Mouse (Mus musculus): ENCODE data around the gene Per2. TPM values are rescaled to one million over a fixed set of nuclear protein-coding genes. Genes with fewer than 3 reads are reported as not detected.

Gene Per2
- total RNA-seq (2012; rRNA removed) (4.2 and 4.7 TPM in 2 replicates), total RNA-seq (2014; rRNA removed) (2.7 and 2.8 TPM in 2 replicates), polyA plus RNA-seq (2012; ENCODE audit: insufficient read length, low read depth) (5.2 and 5.8 TPM in 2 replicates)

DNA sequence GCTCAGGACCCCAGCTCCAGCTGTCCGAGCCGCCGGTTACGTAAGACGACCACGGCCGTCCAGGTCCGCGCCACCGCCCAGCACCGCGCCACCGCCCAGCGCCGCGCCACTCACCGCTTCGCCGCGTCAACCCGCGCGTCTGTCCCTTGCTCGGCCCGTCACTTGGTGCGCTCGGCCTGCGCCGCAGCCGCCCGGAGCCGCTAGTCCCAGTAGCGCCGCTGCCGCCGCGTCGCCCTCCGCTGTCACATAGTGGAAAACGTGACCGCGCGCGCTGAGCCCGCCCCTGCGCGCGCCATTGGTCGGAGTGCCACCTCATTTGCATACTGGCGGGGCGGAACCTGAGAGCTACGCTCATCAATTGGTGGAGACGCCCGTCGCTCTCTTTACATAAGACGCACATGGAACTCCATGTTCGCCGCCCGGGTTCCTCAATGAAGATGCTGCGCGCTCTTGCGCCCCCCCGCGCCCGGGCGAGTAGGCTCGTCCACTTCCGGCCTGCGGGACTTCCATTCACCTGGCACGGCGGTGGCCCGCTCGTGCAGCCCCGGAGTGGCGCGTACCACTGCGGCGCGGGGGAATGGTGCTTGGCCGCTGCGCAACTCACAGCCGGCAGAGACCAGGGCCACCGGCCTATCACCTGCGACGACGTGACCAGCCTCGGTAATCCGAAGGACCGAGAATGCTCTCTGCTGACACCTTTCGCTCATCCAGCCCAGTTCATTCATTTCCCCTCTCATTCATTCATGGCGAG is at the start of gene Per2:
TSS of gene Per2 (minus strand) at position 266 of the 751 bp plus-strand sequence.
- Histone ChIP-seq H3K27me3 (replicated peaks) (no peaks in the 10 kb centered on the region), H3K36me3 (replicated peaks in 1 of 2; ENCODE audit: control insufficient read depth in 1 of 2, insufficient read depth in 1 of 2, low read length in 1 of 2) (peaks cover 0 to 13% of the 10 kb centered on the region in 2 experiments), H3K79me2 (replicated peaks; ENCODE audit: control insufficient read depth, extremely low read depth, insufficient read depth, poor library complexity, severe bottlenecking) (peaks cover 3% of the 10 kb centered on the region; the same call in 1 of the 2 replicates), H3K4me2 (ENCODE audit: insufficient read depth, low read depth, poor library complexity, severe bottlenecking) (peak within 1 kb of the TSS; percentile 58), H3K4me1 (ENCODE audit: control insufficient read depth in 1 of 2, insufficient read depth in 2 of 2) (peaks cover 6 to 38% of the 10 kb centered on the region in 2 experiments; a peak in 3 of 4 replicates), H3K27ac (ENCODE audit: insufficient read depth, low read depth) (no peak within 1 kb of the TSS), H3K9me3 (replicated peaks; ENCODE audit: low read length) (no peaks in the 10 kb centered on the region), H3K4me3 (replicated peaks in 1 of 3; ENCODE audit: low read depth in 2 of 3, low read length in 2 of 3, poor library complexity in 1 of 3) (peak within 1 kb of the TSS; percentile 61 to 87 (median 76)), H3K9ac (ENCODE audit: insufficient read depth, low read depth) (peak within 1 kb of the TSS; percentile 53)
- TF ChIP-seq CHD1 (IDR thresholded peaks at IDR 0.05; ENCODE audit: low read depth, low read length) (peak; percentile 98), MEF2A (IDR thresholded peaks at IDR 0.05; ENCODE audit: borderline replicate concordance, low read depth, low read length) (0 out of 2 replicates have a peak, but pooled peaks have one; percentile 10), USF2 (conservative IDR thresholded peaks at IDR 0.05; ENCODE audit: low read depth, low read length) (no peak), CHD2 (IDR thresholded peaks at IDR 0.05; ENCODE audit: low read length) (peak; percentile 89), ELF1 (IDR thresholded peaks at IDR 0.05; ENCODE audit: low read depth, low read length) (peak; percentile 89), MAZ (IDR thresholded peaks at IDR 0.05; ENCODE audit: low read depth, low read length) (no peak), RAD21 (IDR thresholded peaks at IDR 0.05; ENCODE audit: low read depth, low read length) (peak; percentile 22), PAX5 (IDR thresholded peaks at IDR 0.05; ENCODE audit: low read length) (no peak), UBTF (IDR thresholded peaks at IDR 0.05; ENCODE audit: low read depth, low read length) (peak; percentile 89), E2F4 (IDR thresholded peaks at IDR 0.05; ENCODE audit: insufficient replicate concordance, low read depth, low read length) (no peak), NRF1 (IDR thresholded peaks at IDR 0.05; ENCODE audit: low read depth, low read length) (peak; percentile 71), USF1 (IDR thresholded peaks at IDR 0.05; ENCODE audit: low read depth, low read length) (no peak; the same call in 1 of the 2 replicates), ETS1 (conservative IDR thresholded peaks at IDR 0.05; ENCODE audit: low read depth, low read length) (0 out of 2 replicates have a peak, but pooled peaks have one; percentile 21), MYC (IDR thresholded peaks at IDR 0.05; ENCODE audit: low read depth, low read length) (peak; percentile 93), MAX (IDR thresholded peaks at IDR 0.05; ENCODE audit: low read length) (peak; percentile 98), POLR2A (IDR thresholded peaks at IDR 0.05; ENCODE audit: low read depth, low read length) (peak; percentile 62), MXI1 (IDR thresholded peaks at IDR 0.05; ENCODE audit: low read depth, low read length) (peak; percentile 93), KAT2A (IDR thresholded peaks at IDR 0.05; ENCODE audit: insufficient replicate concordance, low read length) (0 out of 2 replicates have a peak, but pooled peaks have one; percentile 23), GABPA (IDR thresholded peaks at IDR 0.05; ENCODE audit: insufficient replicate concordance, low read depth, low read length) (no peak), SIN3A (IDR thresholded peaks at IDR 0.05; ENCODE audit: low read length) (peak; percentile 96), ZNF384 (IDR thresholded peaks at IDR 0.05; ENCODE audit: low read depth, low read length) (no peak), POLR2AphosphoS2 (IDR thresholded peaks at IDR 0.05; ENCODE audit: low read depth, low read length) (no peak), BHLHE40 (IDR thresholded peaks at IDR 0.05; ENCODE audit: low read depth, low read length) (peak; percentile 98), HCFC1 (IDR thresholded peaks at IDR 0.05; ENCODE audit: low read depth, low read length) (peak; percentile 73), TBP (conservative IDR thresholded peaks at IDR 0.05; ENCODE audit: low read depth, low read length) (0 out of 2 replicates have a peak, but pooled peaks have one; percentile 15), RCOR1 (conservative IDR thresholded peaks at IDR 0.05; ENCODE audit: low read depth, low read length) (no peak), CTCF (conservative IDR thresholded peaks at IDR 0.05 in 1 of 2, IDR thresholded peaks at IDR 0.05 in 1 of 2; ENCODE audit: low read depth in 2 of 2, low read length in 2 of 2) (peak in 1 of 2 experiments; percentile 52; a peak in 2 of 4 replicates), ZMIZ1 (IDR thresholded peaks at IDR 0.05; ENCODE audit: low read depth, low read length) (no peak; the same call in 1 of the 2 replicates), TCF12 (IDR thresholded peaks at IDR 0.05; ENCODE audit: low read depth, low read length) (no peak; the same call in 1 of the 2 replicates), SMC3 (IDR thresholded peaks at IDR 0.05; ENCODE audit: low read depth, low read length) (peak; percentile 40), MAFK (IDR thresholded peaks at IDR 0.05; ENCODE audit: insufficient replicate concordance, low read length) (no peak), ZC3H11A (IDR thresholded peaks at IDR 0.05; ENCODE audit: low read depth, low read length) (no peak), EP300 (IDR thresholded peaks at IDR 0.05; ENCODE audit: low read length) (no peak), JUND (conservative IDR thresholded peaks at IDR 0.05; ENCODE audit: low read depth, low read length) (no peak), IRF4 (IDR thresholded peaks at IDR 0.05; ENCODE audit: low read depth, low read length) (peak; percentile 51; the same call in 1 of the 2 replicates), NELFE (IDR thresholded peaks at IDR 0.05; ENCODE audit: low read depth, low read length) (peak; percentile 50), JUN (IDR thresholded peaks at IDR 0.05; ENCODE audit: insufficient read depth, low read depth, low read length) (no peak), ZKSCAN1 (IDR thresholded peaks at IDR 0.05; ENCODE audit: borderline replicate concordance, low read depth, low read length) (no peak)
- in situ Hi-C loops (cut with MboI; ENCODE audit: low pct_ligation_motif_present, low pct_unique_long_range_greater_than_20kb, low sequenced_read_pairs), result no loop called here
- peak; percentile 99 for DNase-seq (ENCODE audit: extremely low read depth)
- dilution Hi-C loops (cut with MboI; ENCODE audit: extremely low pct_ligation_motif_present, extremely low pct_unique_long_range_greater_than_20kb, low sequenced_read_pairs), result no loop called here
